Mouse (Mus musculus) MEL (cell line): Measurements from ENCODE around the gene Ces1f. TPM values are rescaled to one million over a fixed set of nuclear protein-coding genes. Genes with fewer than 3 reads are reported as not detected.

Experiments used
- DNase-seq: peaks from one replicate; pipeline ENCODE4 v3.0.0; 2011; ENCODE audit warnings: low read depth, low spot score
- H3K27ac ChIP-seq: 2 replicates; pipeline ENCODE4 v1.5.1; 2012; ENCODE audit warnings: low read depth, mild to moderate bottlenecking, control low read depth, low read length, moderate library complexity; ENCODE audit not compliant: control insufficient read depth
- H3K27me3 ChIP-seq, 2 experiments: fragments of 150-350 bp in 1 of 2; sonication (generic) in 1 of 2; 2 replicates each; pipeline ENCODE4 v1.6.1; 2012; ENCODE audit warnings: low read length in 2 of 2, mild to moderate bottlenecking in 2 of 2, improper control_type of control experiment in 1 of 2, moderate library complexity in 1 of 2; ENCODE audit not compliant: insufficient read depth in 2 of 2, control insufficient read depth in 1 of 2
- H3K36me3 ChIP-seq, 2 experiments: 2 replicates each; pipeline ENCODE4 v1.6.1; 2012 to 2014; ENCODE audit warnings: low read length in 2 of 2, improper control_type of control experiment in 1 of 2, inconsistent platforms in 1 of 2, mild to moderate bottlenecking in 1 of 2; ENCODE audit not compliant: insufficient read depth in 2 of 2, control insufficient read depth in 1 of 2
- H3K4me1 ChIP-seq, 2 experiments: fragments of 150-350 bp in 1 of 2; sonication (generic) in 1 of 2; 2 replicates each; pipeline ENCODE4 v1.6.1; 2012; ENCODE audit warnings: low read length in 2 of 2, improper control_type of control experiment in 1 of 2, mild to moderate bottlenecking in 1 of 2; ENCODE audit not compliant: insufficient read depth in 2 of 2, control insufficient read depth in 1 of 2
- H3K4me3 ChIP-seq, 2 experiments: fragments of 150-350 bp in 1 of 2; sonication (generic) in 1 of 2; 2 replicates each; pipeline ENCODE4 v1.5.1; 2012; ENCODE audit warnings: low read depth in 2 of 2, low read length in 2 of 2, mild to moderate bottlenecking in 2 of 2, moderate library complexity in 2 of 2, control low read depth in 1 of 2, improper control_type of control experiment in 1 of 2; ENCODE audit not compliant: control insufficient read depth in 1 of 2, insufficient read depth in 1 of 2
- H3K79me2 ChIP-seq: 2 replicates; pipeline ENCODE4 v1.6.1; 2012; ENCODE audit warnings: mild to moderate bottlenecking, low read length, moderate library complexity; ENCODE audit not compliant: control insufficient read depth, poor library complexity, insufficient read depth
- H3K9ac ChIP-seq: 2 replicates; pipeline ENCODE4 v1.6.1; 2012; ENCODE audit warnings: low read depth, mild to moderate bottlenecking, control low read depth, low read length, moderate library complexity; ENCODE audit not compliant: control insufficient read depth, poor library complexity, severe bottlenecking
- H3K9me3 ChIP-seq: fragments of 150-350 bp; sonication (generic); replicated peaks from 2 replicates; pipeline ENCODE4 v1.6.1; 2012; ENCODE audit warnings: mild to moderate bottlenecking, low read length, improper control_type of control experiment, moderate library complexity; ENCODE audit not compliant: insufficient read depth
- BHLHE40 ChIP-seq: IDR thresholded peaks from 2 replicates; pipeline ENCODE4 v1.6.1; 2012; ENCODE audit warnings: low read depth, mild to moderate bottlenecking, inconsistent platforms, low read length, improper control_type of control experiment, borderline replicate concordance
- CHD1 ChIP-seq: IDR thresholded peaks from 2 replicates; pipeline ENCODE4 v1.6.1; 2012; ENCODE audit warnings: low read depth, mild to moderate bottlenecking, inconsistent platforms, low read length, improper control_type of control experiment
- CTCF ChIP-seq, 3 experiments: IDR thresholded peaks in 2 of 3; conservative IDR thresholded peaks in 1 of 3; 2 replicates each; pipeline ENCODE4 v1.5.1; 2011 to 2012; ENCODE audit warnings: low read length in 3 of 3, low read depth in 2 of 3, mild to moderate bottlenecking in 2 of 3, improper control_type of control experiment in 1 of 3, inconsistent platforms in 1 of 3, mixed read lengths in 1 of 3, moderate library complexity in 1 of 3; ENCODE audit not compliant: control insufficient read depth in 1 of 3, insufficient read depth in 1 of 3, poor library complexity in 1 of 3, severe bottlenecking in 1 of 3
- E2F4 ChIP-seq: IDR thresholded peaks from 2 replicates; pipeline ENCODE4 v1.6.1; 2011; ENCODE audit warnings: low read depth, low read length, improper control_type of control experiment, borderline replicate concordance
- EP300 ChIP-seq, 2 experiments: IDR thresholded peaks; 2 replicates each; pipeline ENCODE4 v1.6.1; 2011; ENCODE audit warnings: improper control_type of control experiment in 2 of 2, low read length in 2 of 2, low read depth in 1 of 2, mild to moderate bottlenecking in 1 of 2
- ETS1 ChIP-seq: IDR thresholded peaks from 2 replicates; pipeline ENCODE4 v1.6.1; 2012; ENCODE audit warnings: low read depth, mild to moderate bottlenecking, inconsistent platforms, low read length, improper control_type of control experiment, moderate library complexity
- GABPA ChIP-seq: IDR thresholded peaks from 2 replicates; pipeline ENCODE4 v1.6.1; 2012; ENCODE audit warnings: low read depth, mild to moderate bottlenecking, inconsistent platforms, low read length, improper control_type of control experiment, moderate library complexity
- GATA1 ChIP-seq: IDR thresholded peaks from 2 replicates; pipeline ENCODE4 v1.6.1; 2011; ENCODE audit warnings: low read depth, low read length, improper control_type of control experiment
- HCFC1 ChIP-seq: IDR thresholded peaks from 2 replicates; pipeline ENCODE4 v1.6.1; 2012; ENCODE audit warnings: low read depth, mild to moderate bottlenecking, inconsistent platforms, low read length, improper control_type of control experiment, moderate library complexity
- JUND ChIP-seq: IDR thresholded peaks from 2 replicates; pipeline ENCODE4 v1.6.1; 2011; ENCODE audit warnings: low read depth, mild to moderate bottlenecking, improper control_type of control experiment, low read length
- KAT2A ChIP-seq: conservative IDR thresholded peaks from 2 replicates; pipeline ENCODE4 v1.6.1; 2012; ENCODE audit warnings: low read depth, low read length, improper control_type of control experiment, inconsistent platforms
- MAFK ChIP-seq: IDR thresholded peaks from 2 replicates; pipeline ENCODE4 v1.6.1; 2011; ENCODE audit warnings: low read depth, mild to moderate bottlenecking, low read length, improper control_type of control experiment, borderline replicate concordance
- MAX ChIP-seq: IDR thresholded peaks from 2 replicates; pipeline ENCODE4 v1.6.1; 2011; ENCODE audit warnings: low read length, improper control_type of control experiment
- MXI1 ChIP-seq: IDR thresholded peaks from 2 replicates; pipeline ENCODE4 v1.6.1; 2011; ENCODE audit warnings: mild to moderate bottlenecking, low read depth, low read length, improper control_type of control experiment
- MYB ChIP-seq: IDR thresholded peaks from 2 replicates; pipeline ENCODE4 v1.6.1; 2011; ENCODE audit warnings: mild to moderate bottlenecking, low read depth, low read length, improper control_type of control experiment
- MYC ChIP-seq: IDR thresholded peaks from 2 replicates; pipeline ENCODE4 v1.6.1; 2011; ENCODE audit warnings: low read depth, mild to moderate bottlenecking, low read length, improper control_type of control experiment, moderate library complexity
- NELFE ChIP-seq: IDR thresholded peaks from 2 replicates; pipeline ENCODE4 v1.6.1; 2011; ENCODE audit warnings: low read depth, low read length, improper control_type of control experiment
- POLR2A ChIP-seq, 2 experiments: IDR thresholded peaks; 2 replicates each; pipeline ENCODE4 v1.6.1; 2011 to 2012; ENCODE audit warnings: low read length in 2 of 2, mild to moderate bottlenecking in 2 of 2, control low read depth in 1 of 2, improper control_type of control experiment in 1 of 2, low read depth in 1 of 2, moderate library complexity in 1 of 2; ENCODE audit not compliant: control insufficient read depth in 1 of 2, insufficient read depth in 1 of 2, poor library complexity in 1 of 2
- POLR2AphosphoS2 ChIP-seq: IDR thresholded peaks from 2 replicates; pipeline ENCODE4 v1.6.1; 2011; ENCODE audit warnings: low read length, improper control_type of control experiment
- POLR2AphosphoS5 ChIP-seq: IDR thresholded peaks from 2 replicates; pipeline ENCODE4 v1.6.1; 2012; ENCODE audit warnings: low read depth, borderline replicate concordance, mild to moderate bottlenecking, inconsistent platforms, low read length, moderate library complexity, mixed read lengths
- RCOR1 ChIP-seq: IDR thresholded peaks from 2 replicates; pipeline ENCODE4 v1.6.1; 2012; ENCODE audit warnings: low read depth, mild to moderate bottlenecking, inconsistent platforms, low read length, improper control_type of control experiment
- SMC3 ChIP-seq: IDR thresholded peaks from 2 replicates; pipeline ENCODE4 v1.6.1; 2011; ENCODE audit warnings: low read depth, low read length, improper control_type of control experiment
- TAL1 ChIP-seq: IDR thresholded peaks from 2 replicates; pipeline ENCODE4 v1.6.1; 2012; ENCODE audit warnings: mild to moderate bottlenecking, inconsistent platforms, low read length, moderate library complexity, mixed read lengths
- USF2 ChIP-seq, 2 experiments: IDR thresholded peaks; 2 replicates each; pipeline ENCODE4 v1.6.1; 2011 to 2012; ENCODE audit warnings: improper control_type of control experiment in 2 of 2, low read length in 2 of 2, borderline replicate concordance in 1 of 2, inconsistent platforms in 1 of 2, low read depth in 1 of 2, mild to moderate bottlenecking in 1 of 2; ENCODE audit not compliant: insufficient read depth in 1 of 2
- ZC3H11A ChIP-seq: IDR thresholded peaks from 2 replicates; pipeline ENCODE4 v1.6.1; 2012; ENCODE audit warnings: low read depth, mild to moderate bottlenecking, inconsistent platforms, low read length, improper control_type of control experiment
- ZKSCAN1 ChIP-seq: IDR thresholded peaks from 2 replicates; pipeline ENCODE4 v1.6.1; 2012; ENCODE audit warnings: low read depth, mild to moderate bottlenecking, inconsistent platforms, low read length, improper control_type of control experiment, moderate library complexity
- ZMIZ1 ChIP-seq: IDR thresholded peaks from 2 replicates; pipeline ENCODE4 v1.6.1; 2012; ENCODE audit warnings: low read depth, mild to moderate bottlenecking, inconsistent platforms, low read length, improper control_type of control experiment, moderate library complexity
- ZNF384 ChIP-seq: IDR thresholded peaks from 2 replicates; pipeline ENCODE4 v1.6.1; 2012; ENCODE audit warnings: low read depth, mild to moderate bottlenecking, inconsistent platforms, low read length, improper control_type of control experiment
- polyA plus RNA-seq, 2 experiments: library from polyadenylated mRNA; stranded (reverse) in 1 of 2; unstranded in 1 of 2; fragments of >175 nt in 1 of 2; fragments of >200 nt in 1 of 2; gene quantifications; 2 replicates each; pipeline versions ENCODE4 v1.2.1 to v1.2.4; 2012; ENCODE audit warnings: low replicate concordance in 2 of 2, low read depth in 1 of 2; ENCODE audit not compliant: insufficient read length in 2 of 2, insufficient read depth in 1 of 2, missing spikeins in 1 of 2
- total RNA-seq: library from RNA; depleted of rRNA; stranded (reverse); fragments of 300-350 nt; gene quantifications from 2 replicates; pipeline ENCODE4 v1.2.3, GENCODE M21; 2012

Ces1f gene
- total and polyA plus RNA-seq, 3 experiments = 0.23 TPM; not detected in 2

- no peaks in the 10 kb centered on the region for H3K9me3 ChIP-seq
- no peaks in the 10 kb centered on the region for H3K4me1 ChIP-seq
- no peaks in the 10 kb centered on the region for H3K36me3 ChIP-seq
- DNase-seq = no peak
- H3K4me3 ChIP-seq = no peak overlapping the region
- TF ChIP-seq E2F4 (no peak), ZC3H11A (no peak), EP300 (IDR thresholded peaks at IDR 0.05; ENCODE audit: low read depth in 1 of 2, low read length in 2 of 2) (no peak), MYC (no peak), CTCF (IDR thresholded peaks at IDR 0.05 in 2 of 3, conservative IDR thresholded peaks at IDR 0.05 in 1 of 3; ENCODE audit: control insufficient read depth in 1 of 3, insufficient read depth in 1 of 3, low read depth in 2 of 3, low read length in 3 of 3, poor library complexity in 1 of 3, severe bottlenecking in 1 of 3) (no peak), JUND (no peak), TAL1 (no peak), ETS1 (no peak), ZNF384 (no peak), ZMIZ1 (no peak), SMC3 (no peak), ZKSCAN1 (no peak), MAFK (no peak), RCOR1 (no peak), POLR2AphosphoS5 (no peak)
- TF ChIP-seq, all 39 proteins: peak for 0
- no peaks in the 10 kb centered on the region for H3K79me2 ChIP-seq
- no peaks in the 10 kb centered on the region for H3K27me3 ChIP-seq
- no peak overlapping the region for H3K9ac ChIP-seq
- no peak overlapping the region for H3K27ac ChIP-seq
These were observed 57.7 kb downstream of the Ces1f start for GRCm38 (mm10) chr8:93221896-93222295.

GRCm38 (mm10) chr8:93217867-93218266 is 61.7 kb downstream of the Ces1f start:
- TF ChIP-seq GABPA (no peak), CHD1 (no peak), POLR2AphosphoS2 (no peak), BHLHE40 (no peak), JUND (no peak), SMC3 (no peak), KAT2A (no peak), E2F4 (no peak), MXI1 (no peak), NELFE (no peak), GATA1 (no peak), USF2 (IDR thresholded peaks at IDR 0.05; ENCODE audit: borderline replicate concordance in 1 of 2, insufficient read depth in 1 of 2, low read depth in 1 of 2, low read length in 2 of 2) (no peak), HCFC1 (no peak), POLR2A (IDR thresholded peaks at IDR 0.05; ENCODE audit: control insufficient read depth in 1 of 2, insufficient read depth in 1 of 2, low read depth in 1 of 2, low read length in 2 of 2, poor library complexity in 1 of 2) (no peak), MYB (no peak), TAL1 (no peak), MAX (no peak)
- no peak overlapping the region for H3K9ac ChIP-seq
- no peaks in the 10 kb centered on the region for H3K79me2 ChIP-seq
- H3K27me3 ChIP-seq = no peaks in the 10 kb centered on the region
- no peak for DNase-seq
- H3K9me3 ChIP-seq = no peaks in the 10 kb centered on the region
- no peaks in the 10 kb centered on the region for H3K36me3 ChIP-seq
- no peaks in the 10 kb centered on the region for H3K4me1 ChIP-seq
- no peak overlapping the region for H3K4me3 ChIP-seq
- H3K27ac ChIP-seq = no peak overlapping the region
